Mouse (Mus musculus): ENCODE data around the gene Zfp105. TPM values are rescaled to one million over a fixed set of nuclear protein-coding genes. Genes with fewer than 3 reads are reported as not detected.

Gene Zfp105
- polyA plus RNA-seq, 1 experiment from 2014 or later, result 35.1 TPM

DNA sequence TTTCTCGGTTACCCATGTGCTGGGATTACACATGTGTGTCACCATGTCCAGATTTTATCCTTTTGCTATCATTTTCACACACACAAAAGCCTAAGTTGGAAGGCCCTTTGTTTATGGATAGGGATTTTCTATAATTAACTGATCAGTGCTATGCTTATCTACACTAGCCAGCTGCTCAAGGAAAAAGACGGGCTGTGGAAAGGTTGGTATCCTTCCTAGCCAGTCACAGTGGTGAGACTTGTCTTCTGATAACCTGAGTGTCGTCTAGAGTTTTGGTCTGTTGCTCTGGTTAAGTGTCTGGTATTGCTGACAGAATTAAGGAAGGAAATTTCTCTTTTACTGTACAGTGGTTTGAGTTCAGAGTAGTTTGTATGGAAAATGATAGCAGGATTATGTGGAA, 6.0 kb downstream of the Zfp105 start:
- no peaks in the 10 kb centered on the region for H3K27me3 ChIP-seq (ENCODE audit: control insufficient read depth, insufficient read depth, low read length)
- H3K9me3 ChIP-seq (ENCODE audit: control insufficient read depth, low read length), result no peaks in the 10 kb centered on the region
- DNase-seq (ENCODE audit: low spot score, missing footprints), result no peak
- no peaks in the 10 kb centered on the region; the same call in 1 of the 2 replicates for H3K4me1 ChIP-seq (ENCODE audit: control insufficient read depth, insufficient read depth, low read length)
- 97% methylated on average over 3 of the region's 3 CpGs for WGBS
- H3K36me3 ChIP-seq (ENCODE audit: control insufficient read depth, insufficient read depth, low read length), result peaks cover 58% of the 10 kb centered on the region
- H3K27ac ChIP-seq (ENCODE audit: low read depth, low read length), result no peak overlapping the region
- H3K9ac ChIP-seq (ENCODE audit: low read length), result no peak overlapping the region
- H3K4me3 ChIP-seq (ENCODE audit: low read depth, low read length), result no peak overlapping the region
- H3K4me2 ChIP-seq, result no peak overlapping the region
- no peak for ATAC-seq (ENCODE audit: low FRiP score)

DNA sequence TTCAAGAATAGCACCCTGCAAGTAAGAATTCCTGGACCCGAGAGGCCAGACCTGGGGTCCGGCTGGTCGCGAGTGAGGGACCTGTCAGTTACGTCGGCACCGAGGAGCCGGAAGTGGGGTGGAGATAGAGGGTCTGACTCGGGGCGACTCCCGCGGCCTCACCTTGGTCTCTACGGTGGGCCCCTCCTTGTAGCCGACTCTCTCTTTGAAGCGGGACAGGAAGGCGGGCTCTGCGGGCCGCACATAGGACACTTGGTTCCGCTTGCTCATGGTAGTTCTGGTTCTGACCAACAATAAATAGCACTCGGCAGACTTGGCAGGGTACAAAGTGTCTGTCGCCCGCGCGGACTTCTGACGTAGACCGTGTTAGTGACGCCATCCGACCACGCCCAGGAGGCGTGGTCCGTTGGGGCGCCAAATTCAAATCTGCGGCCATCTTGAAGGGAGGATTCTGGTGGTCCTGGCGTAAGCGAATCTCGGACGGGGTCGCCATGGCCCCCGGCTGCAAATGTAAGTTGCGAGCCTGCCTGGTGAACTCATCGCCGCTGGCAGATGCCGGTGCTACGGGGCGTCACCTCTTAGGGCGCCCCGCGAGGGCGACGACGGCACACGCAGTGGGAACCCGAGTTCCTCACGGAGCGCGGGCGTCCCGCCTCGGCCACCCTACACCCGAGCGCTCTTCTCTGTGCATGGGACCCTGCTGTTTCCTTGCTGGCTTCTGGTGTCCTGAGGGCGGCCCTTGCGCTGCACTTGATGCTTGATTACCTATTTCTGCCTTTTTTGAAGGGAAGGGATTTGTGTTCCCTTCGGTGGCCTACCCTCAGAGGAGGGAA, 28.0 kb downstream of the Zfp105 start, which contains the start of the genes 1110059G10Rik and Kif15:
1110059G10Rik (minus strand) TSS at position 358 of the 833 bp plus-strand sequence.
Kif15 (plus strand) TSS at position 404 of the 833 bp plus-strand sequence.
- Histone ChIP-seq H3K27me3 (ENCODE audit: control insufficient read depth, insufficient read depth, low read length) (no peaks in the 10 kb centered on the region), H3K4me2 (peak within 1 kb of the TSS; percentile 58), H3K4me3 (ENCODE audit: low read depth, low read length) (peak within 1 kb of the TSS; percentile 90), H3K36me3 (ENCODE audit: control insufficient read depth, insufficient read depth, low read length) (peaks cover 3% of the 10 kb centered on the region; the same call in 1 of the 2 replicates), H3K4me1 (ENCODE audit: control insufficient read depth, insufficient read depth, low read length) (peaks cover 9% of the 10 kb centered on the region), H3K27ac (ENCODE audit: low read depth, low read length) (peak within 1 kb of the TSS; percentile 68), H3K9me3 (ENCODE audit: control insufficient read depth, low read length) (no peaks in the 10 kb centered on the region), H3K9ac (ENCODE audit: low read length) (peak within 1 kb of the TSS; percentile 80)
- WGBS, result under 1% methylated on average over 64 of the region's 64 CpGs
- peak; percentile 98 for ATAC-seq (ENCODE audit: low FRiP score)
- DNase-seq (ENCODE audit: low spot score, missing footprints), result peak; percentile 100

Other genes starting within 250 kb of the Zfp105 start
- gene Topaz1, start 175.7 kb upstream of the Zfp105 start, polyA plus RNA-seq (2014; fragmentation: Nextera tagmentation; extraction: Ambion mirVana), result not detected in 2 replicates
- gene Tcaim, start 117.5 kb upstream of the Zfp105 start, polyA plus RNA-seq (2014; fragmentation: Nextera tagmentation; extraction: Ambion mirVana), result 5.7 and 5.8 TPM in 2 replicates
- gene Gm35549, start 79.0 kb upstream of the Zfp105 start, polyA plus RNA-seq (2014; fragmentation: Nextera tagmentation; extraction: Ambion mirVana), result 0.38 TPM in 1 of 2 replicates, not detected in the other
- gene Zfp445, start 57.1 kb upstream of the Zfp105 start, polyA plus RNA-seq (2014; fragmentation: Nextera tagmentation; extraction: Ambion mirVana), result 78.9 and 79.9 TPM in 2 replicates
- 2.6 and 3.3 TPM in 2 replicates for gene Zkscan7, start 37.4 kb upstream of the Zfp105 start, polyA plus RNA-seq (2014; fragmentation: Nextera tagmentation; extraction: Ambion mirVana)
- 37.0 and 38.9 TPM in 2 replicates for gene 1110059G10Rik, start 27.9 kb downstream of the Zfp105 start, polyA plus RNA-seq (2014; fragmentation: Nextera tagmentation; extraction: Ambion mirVana)
- 61.6 and 67.8 TPM in 2 replicates for gene Kif15, start 28.0 kb downstream of the Zfp105 start, polyA plus RNA-seq (2014; fragmentation: Nextera tagmentation; extraction: Ambion mirVana)
- gene Tmem42, start 98.3 kb downstream of the Zfp105 start, polyA plus RNA-seq (2014; fragmentation: Nextera tagmentation; extraction: Ambion mirVana), result 19.2 and 23.1 TPM in 2 replicates
- 0.38 and 0.43 TPM in 2 replicates for gene Tgm4, start 111.7 kb downstream of the Zfp105 start, polyA plus RNA-seq (2014; fragmentation: Nextera tagmentation; extraction: Ambion mirVana)
- gene Zdhhc3, start 190.1 kb downstream of the Zfp105 start, polyA plus RNA-seq (2014; fragmentation: Nextera tagmentation; extraction: Ambion mirVana), result 60.3 and 68.4 TPM in 2 replicates
- 115 and 129 TPM in 2 replicates for gene Exosc7, start 190.1 kb downstream of the Zfp105 start, polyA plus RNA-seq (2014; fragmentation: Nextera tagmentation; extraction: Ambion mirVana)
- not detected in 2 replicates for gene Clec3b, start 227.9 kb downstream of the Zfp105 start, polyA plus RNA-seq (2014; fragmentation: Nextera tagmentation; extraction: Ambion mirVana)